Mouse (Mus musculus): Measurements from ENCODE around the gene Sirt2. TPM values are rescaled to one million over a fixed set of nuclear protein-coding genes. Genes with fewer than 3 reads are reported as not detected.

The Sirt2 gene
- total RNA-seq, 2 experiments from 2014 or later, result 85.1 to 87.0 TPM

- intact Hi-C loops (cut with DNase I), result loop anchor here (2.0 kb wide), 1 partner anchor 16 kb away; the partner anchor contains the start of gene Hnrnpl
- DNase-seq, result peak; percentile 91
Observed at GRCm38 (mm10) chr7:28824941-28825685, 58.6 kb downstream of the Sirt2 start, which contains the start of gene Ech1. Ech1 (plus strand) TSS chr7:28825217.

GRCm38 (mm10) chr7:28825686-28826401 is 59.3 kb downstream of the Sirt2 start:
- intact Hi-C loops (cut with DNase I), result loop anchor here (2.0 kb wide), 2 partner anchors 17 kb away; partner anchors contain the start of gene Hnrnpl
- DNase-seq, result peak in 1 of 2 experiments; percentile 62

- intact Hi-C loops (cut with DNase I), result loop anchor here (2.0 kb wide), 1 partner anchor 16 kb away; no protein-coding TSS in a partner anchor
- DNase-seq, result no peak
Observed at GRCm38 (mm10) chr7:28826402-28826772, 59.9 kb downstream of the Sirt2 start.

GRCm38 (mm10) chr7:28827338-28827737 is 60.8 kb downstream of the Sirt2 start:
- DNase-seq, result peak in 1 of 2 experiments; percentile 44
- intact Hi-C loops (cut with DNase I), result loop anchor here (2.0 kb wide), 1 partner anchor 15 kb away; no protein-coding TSS in a partner anchor

GRCm38 (mm10) chr7:28829821-28830220 is 63.3 kb downstream of the Sirt2 start:
- intact Hi-C loops (cut with DNase I), result loop anchor here (2.0 kb wide), 1 partner anchor 37 kb away; no protein-coding TSS in a partner anchor
- DNase-seq, result peak in 1 of 2 experiments; percentile 58

GRCm38 (mm10) chr7:28830981-28831380 is 64.4 kb downstream of the Sirt2 start:
- DNase-seq, result peak in 1 of 2 experiments; percentile 40
- intact Hi-C loops (cut with DNase I), result loop anchor here (2.0 kb wide), 1 partner anchor 36 kb away; no protein-coding TSS in a partner anchor

- no peak for DNase-seq
- intact Hi-C loops (cut with DNase I), result loop anchor here (2.0 kb wide), 1 partner anchor 35 kb away; no protein-coding TSS in a partner anchor
Observed at GRCm38 (mm10) chr7:28831411-28832125, 65.0 kb downstream of the Sirt2 start.

GRCm38 (mm10) chr7:28832137-28832536 is 65.6 kb downstream of the Sirt2 start:
- intact Hi-C loops (cut with DNase I), result no loop called here
- no peak for DNase-seq

- intact Hi-C loops (cut with DNase I), result no loop called here
- DNase-seq, result no peak
Observed at GRCm38 (mm10) chr7:28833723-28834347, 67.3 kb downstream of the Sirt2 start, which contains the start of gene Lgals4. Lgals4 (plus strand) TSS chr7:28833854.

- intact Hi-C loops (cut with DNase I), result no loop called here
- no peak for DNase-seq
Observed at GRCm38 (mm10) chr7:28836936-28837335, 70.4 kb downstream of the Sirt2 start.

Other genes starting within 250 kb of the Sirt2 start
- not detected for gene Ifnl3, start 243.9 kb upstream of the Sirt2 start, total RNA-seq (2021)
- gene Sycn, start 225.8 kb upstream of the Sirt2 start, total RNA-seq (2021), result not detected
- gene Nccrp1, start 219.5 kb upstream of the Sirt2 start, total RNA-seq (2021), result not detected
- 10 to 100 TPM; 20.5 to 24.5 TPM for gene Samd4b, start 168.6 kb upstream of the Sirt2 start, total RNA-seq (2021)
- 1 to 10 TPM; 7.3 to 7.4 TPM for gene Pak4, start 168.6 kb upstream of the Sirt2 start, total RNA-seq (2021)
- gene Acp7, start 135.4 kb upstream of the Sirt2 start, total RNA-seq (2021), result not detected
- under 1 TPM in 1 of 2 experiments, not detected in 1; 0.22 TPM for gene Fbxo27, start 73.9 kb upstream of the Sirt2 start, total RNA-seq (2021)
- under 1 TPM; 0.46 to 0.53 TPM for gene Fbxo17, start 49.9 kb upstream of the Sirt2 start, total RNA-seq (2021)
- 10 to 100 TPM; 53.9 to 54.1 TPM for gene Mrps12, start 24.9 kb upstream of the Sirt2 start, total RNA-seq (2021)
- gene Sars2, start 24.7 kb upstream of the Sirt2 start, total RNA-seq (2021), result 10 to 100 TPM; 14.6 to 16.3 TPM
- gene Ccer2, start 10.6 kb upstream of the Sirt2 start, total RNA-seq (2021), result not detected
- gene Nfkbib, start 777 bp downstream of the Sirt2 start, total RNA-seq (2021), result 10 to 100 TPM; 25.4 to 27.0 TPM
- gene Rinl, start 22.2 kb downstream of the Sirt2 start, total RNA-seq (2021), result 1 to 10 TPM; 1.8 to 1.9 TPM
- gene Hnrnpl, start 41.8 kb downstream of the Sirt2 start, total RNA-seq (2021), result 100 to 1,000 TPM; 240 to 277 TPM
- 1,000 to 10,000 TPM; 1,832 to 1,909 TPM for gene Ech1, start 58.5 kb downstream of the Sirt2 start, total RNA-seq (2021)
- gene Lgals4, start 67.1 kb downstream of the Sirt2 start, total RNA-seq (2021), result 10 to 100 TPM; 29.4 to 48.3 TPM
- gene Lgals7, start 97.1 kb downstream of the Sirt2 start, total RNA-seq (2021), result 1 to 10 TPM in 1 of 2 experiments, under 1 TPM in 1; 0.73 to 1.4 TPM
- under 1 TPM; 0.19 to 0.27 TPM for gene Capn12, start 114.7 kb downstream of the Sirt2 start, total RNA-seq (2021)
- gene Actn4, start 195.6 kb downstream of the Sirt2 start, total RNA-seq (2021), result 10 to 100 TPM; 69.4 to 81.8 TPM
- 100 to 1,000 TPM; 159 to 163 TPM for gene Eif3k, start 215.1 kb downstream of the Sirt2 start, total RNA-seq (2021)
- under 1 TPM; 0.61 to 0.81 TPM for gene Map4k1, start 215.3 kb downstream of the Sirt2 start, total RNA-seq (2021)